13 mouse cellular contexts compared by ENCODE assay signal in the genomic region with DNA sequence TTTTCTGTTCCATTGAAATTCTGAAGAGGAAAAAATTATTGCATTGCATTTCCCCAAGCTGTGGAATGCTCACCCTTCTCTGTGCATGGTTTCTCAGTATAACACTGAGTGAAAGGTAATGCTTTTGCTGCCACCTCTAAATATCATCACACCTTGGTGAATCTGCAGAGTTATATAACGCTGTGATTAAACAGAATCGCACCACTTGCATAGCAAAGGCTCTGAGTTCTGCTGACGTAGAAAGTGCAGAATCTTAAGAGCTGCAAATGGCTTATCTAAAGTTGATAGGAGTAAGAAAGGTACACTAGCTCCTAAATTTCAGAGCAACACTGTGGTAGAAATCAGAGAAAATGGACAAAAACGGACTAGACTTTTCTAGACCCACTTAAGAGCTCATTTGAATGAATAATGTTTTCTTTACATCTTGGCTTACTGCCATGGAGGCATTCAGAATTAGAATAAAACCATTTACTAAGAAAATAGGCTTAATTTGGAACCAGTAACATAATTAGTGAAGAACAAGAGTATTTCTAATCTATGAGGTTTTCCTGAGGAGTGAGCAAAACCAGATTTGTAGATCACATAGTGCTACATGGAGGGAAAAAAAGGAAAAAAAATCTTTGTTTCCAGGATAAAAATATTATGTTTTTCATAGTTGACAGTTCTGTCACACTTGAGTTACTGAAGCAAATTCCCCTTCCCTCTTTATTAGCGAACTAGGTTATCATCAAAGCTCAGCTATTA.
"Had no signal": no experiment of that assay in that cellular context is flagged by ENCODE, and none has a peak within 500 bp of the region (broad histone marks: within the 10 kb centered on the region; RNA-seq: fewer than 3 reads in every experiment).

No protein-coding gene starts in this region.

- H3K4me3 ChIP-seq: limb, embryonic 13.5 days; liver, embryonic 15.5 days; midbrain, embryonic 12.5 days had no signal

- H3K27ac ChIP-seq: limb, embryonic 13.5 days; liver, embryonic 15.5 days; macrophage; midbrain, embryonic 12.5 days had no signal

- H3K27me3 ChIP-seq: limb, embryonic 13.5 days; liver, embryonic 15.5 days; megakaryocyte, embryonic 14.5 days; midbrain, embryonic 12.5 days had no signal

- DNase-seq: kidney, adult 18-20 months; kidney, postnatal 10 days; kidney, postnatal 4 days; left cerebral cortex, postnatal 4 days; lung, adult 2 months; lung, postnatal 10 days; thymus, postnatal 4 days had no signal

- H3K9me3 ChIP-seq: limb, embryonic 13.5 days; liver, embryonic 15.5 days; megakaryocyte, embryonic 14.5 days; midbrain, embryonic 12.5 days had no signal

- H3K4me1 ChIP-seq: limb, embryonic 13.5 days; liver, embryonic 15.5 days; megakaryocyte, embryonic 14.5 days had no signal

- H3K36me3 ChIP-seq: limb, embryonic 13.5 days; liver, embryonic 15.5 days; midbrain, embryonic 12.5 days had no signal

- H3K9ac ChIP-seq: limb, embryonic 13.5 days; liver, embryonic 15.5 days; midbrain, embryonic 12.5 days had no signal

- H3K4me2 ChIP-seq: limb, embryonic 13.5 days; liver, embryonic 11.5 days; liver, embryonic 15.5 days; midbrain, embryonic 12.5 days had no signal
